Mouse (Mus musculus) midbrain, postnatal 0 days (tissue): ENCODE measurements around the gene Gpr18. TPM values are rescaled to one million over a fixed set of nuclear protein-coding genes. Genes with fewer than 3 reads are reported as not detected.

Experiments used
- ATAC-seq: fragments of 200-750 bp; cut with Nextera tagmentation; 2 replicates; pipeline ENCODE4 v1.8.0; 2017; ENCODE audit warnings: moderate number of reproducible peaks, mild to moderate bottlenecking, moderate TSS enrichment, moderate library complexity; ENCODE audit not compliant: low FRiP score
- DNase-seq: peaks from one replicate; pipeline ENCODE4 v3.0.0-alpha.2; 2015; ENCODE audit warnings: low spot score
- H3K27ac ChIP-seq: fragments of 300-500 bp; sonication (generic); 2 replicates; pipeline ENCODE4 v1.5.1; 2014; ENCODE audit warnings: low read depth, mild to moderate bottlenecking, low read length, mixed read lengths
- H3K27me3 ChIP-seq: fragments of 300-500 bp; sonication (generic); 2 replicates; pipeline ENCODE4 v1.6.1; 2014; ENCODE audit warnings: low read length, control low read depth, mixed read lengths; ENCODE audit not compliant: insufficient read depth
- H3K36me3 ChIP-seq: fragments of 300-500 bp; sonication (generic); 2 replicates; pipeline ENCODE4 v1.6.1; 2014; ENCODE audit warnings: low read length, control low read depth, mixed read lengths; ENCODE audit not compliant: insufficient read depth
- H3K4me1 ChIP-seq: fragments of 300-500 bp; sonication (generic); 2 replicates; pipeline ENCODE4 v1.6.1; 2014; ENCODE audit warnings: mild to moderate bottlenecking, control low read depth, antibody characterized with exemption, low read length, mixed read lengths; ENCODE audit not compliant: insufficient read depth
- H3K4me2 ChIP-seq: fragments of 300-500 bp; sonication (generic); 2 replicates; pipeline ENCODE4 v1.6.1; 2014; ENCODE audit warnings: low read depth, mild to moderate bottlenecking, low read length, mixed read lengths; ENCODE audit not compliant: poor library complexity, severe bottlenecking
- H3K4me3 ChIP-seq: fragments of 300-500 bp; sonication (generic); 2 replicates; pipeline ENCODE4 v1.5.1; 2014; ENCODE audit warnings: low read depth, mild to moderate bottlenecking, low read length, moderate library complexity
- H3K9ac ChIP-seq: fragments of 300-500 bp; sonication (generic); replicated peaks from 2 replicates; pipeline ENCODE4 v1.6.1; 2014; ENCODE audit warnings: mild to moderate bottlenecking, low read length, moderate library complexity, mixed read lengths; ENCODE audit not compliant: poor library complexity, severe bottlenecking
- H3K9me3 ChIP-seq: fragments of 300-500 bp; sonication (generic); 2 replicates; pipeline ENCODE4 v1.6.1; 2016; ENCODE audit warnings: low read length, control low read depth
- CTCF ChIP-seq: IDR thresholded peaks from 2 replicates; pipeline ENCODE4 v1.5.1; 2016; ENCODE audit warnings: antibody characterized with exemption, mild to moderate bottlenecking
- WGBS: fragments of 180-500 bp; shearing (Covaris S2); extraction: QIAGEN DNeasy Blood & Tissue Kit; methylation state at CpG from one replicate; pipeline ENCODE4 v1.1.7; 2014; 5-methylcytosine and 5-hydroxymethylcytosine counted together
- polyA plus RNA-seq: library from polyadenylated mRNA; unstranded; fragments of >200 nt; fragmentation: Nextera tagmentation; extraction: Ambion mirVana; gene quantifications from 2 replicates; pipeline ENCODE4 v1.2.1, GENCODE M21; 2015
- total RNA-seq: library from RNA; depleted of rRNA; stranded (reverse); fragments of >200 nt; gene quantifications from 2 replicates; pipeline ENCODE4 v1.2.3, GENCODE M21; 2014

The Gpr18 gene
- total and polyA plus RNA-seq, 2 experiments from 2014 or later: 0.10 TPM; not detected in 1

DNA sequence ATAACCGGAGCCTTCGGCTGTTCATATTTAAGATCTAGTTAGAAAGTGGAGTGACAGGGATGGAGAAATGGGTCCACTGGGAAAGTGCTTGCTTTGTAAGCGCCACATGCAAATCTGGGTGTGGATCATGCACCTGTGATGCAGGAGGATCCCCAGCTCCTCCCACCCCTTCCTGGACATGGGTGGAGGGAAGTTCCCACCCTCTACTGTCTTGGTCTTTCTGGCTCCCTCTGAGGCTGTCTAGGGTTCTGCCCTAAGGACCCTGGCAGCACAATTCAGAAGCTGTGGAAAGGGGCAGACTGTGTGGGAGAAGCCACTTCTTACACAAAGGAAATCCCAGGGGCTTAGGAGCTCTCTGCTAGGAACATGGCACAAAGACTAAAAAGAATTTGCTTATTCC is 16.0 kb upstream of the Gpr18 start:
- Histone ChIP-seq H3K27ac (no peak overlapping the region), H3K4me2 (no peak overlapping the region), H3K36me3 (peaks cover 12% of the 10 kb centered on the region), H3K27me3 (no peaks in the 10 kb centered on the region), H3K9ac (no peak overlapping the region), H3K9me3 (0 out of 2 replicates have a peak, but pooled peaks cover 4% of the 10 kb centered on the region), H3K4me3 (no peak overlapping the region), H3K4me1 (0 out of 2 replicates have a peak, but pooled peaks cover 6% of the 10 kb centered on the region)
- ATAC-seq: no peak
- TF ChIP-seq CTCF: no peak
- DNase-seq: no peak
- 93% methylated on average over 3 of the region's 3 CpGs for WGBS

DNA sequence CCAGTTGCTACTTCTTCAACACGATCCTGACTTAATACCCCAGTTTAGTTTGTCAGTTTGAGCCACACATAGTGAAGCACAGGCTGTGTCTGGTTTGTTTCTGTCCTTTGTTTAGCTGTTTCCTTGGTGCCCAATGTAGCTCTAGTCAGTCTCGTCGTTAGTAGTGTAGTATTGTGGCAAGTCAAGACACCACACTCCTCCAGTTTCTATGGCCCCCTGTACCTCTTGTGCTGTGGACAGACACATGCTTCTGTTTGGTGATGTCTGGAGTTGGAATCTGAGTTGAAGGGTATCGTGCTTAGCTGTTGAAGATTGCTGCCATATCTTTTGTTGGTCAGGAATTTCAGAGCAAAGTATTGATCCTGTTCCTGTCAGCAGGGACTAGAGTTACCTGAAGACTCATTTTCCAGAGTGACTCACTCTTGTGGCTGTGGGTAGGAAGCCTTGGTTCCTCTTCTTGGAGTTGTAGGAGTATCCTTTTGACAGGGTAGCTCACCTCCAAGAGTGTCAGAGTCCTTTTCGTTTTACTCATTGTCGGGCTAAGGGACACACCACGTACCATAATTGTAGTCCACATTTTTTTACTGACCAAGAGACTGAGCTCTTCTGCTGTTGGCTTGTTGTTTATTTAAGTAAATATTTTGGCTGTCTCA is 15.3 kb upstream of the Gpr18 start:
- 77% methylated on average over 7 of the region's 7 CpGs for WGBS
- DNase-seq (no peak), ATAC-seq (no peak)
- H3K4me1 ChIP-seq: 0 out of 2 replicates have a peak, but pooled peaks cover 6% of the 10 kb centered on the region
- H3K27me3 ChIP-seq: no peaks in the 10 kb centered on the region
- no peak overlapping the region for H3K27ac ChIP-seq
- no peak overlapping the region for H3K9ac ChIP-seq
- H3K36me3 ChIP-seq: peaks cover 12% of the 10 kb centered on the region
- no peaks in the 10 kb centered on the region for H3K9me3 ChIP-seq
- H3K4me2 ChIP-seq: no peak overlapping the region
- H3K4me3 ChIP-seq: no peak overlapping the region
- TF ChIP-seq CTCF: no peak

DNA sequence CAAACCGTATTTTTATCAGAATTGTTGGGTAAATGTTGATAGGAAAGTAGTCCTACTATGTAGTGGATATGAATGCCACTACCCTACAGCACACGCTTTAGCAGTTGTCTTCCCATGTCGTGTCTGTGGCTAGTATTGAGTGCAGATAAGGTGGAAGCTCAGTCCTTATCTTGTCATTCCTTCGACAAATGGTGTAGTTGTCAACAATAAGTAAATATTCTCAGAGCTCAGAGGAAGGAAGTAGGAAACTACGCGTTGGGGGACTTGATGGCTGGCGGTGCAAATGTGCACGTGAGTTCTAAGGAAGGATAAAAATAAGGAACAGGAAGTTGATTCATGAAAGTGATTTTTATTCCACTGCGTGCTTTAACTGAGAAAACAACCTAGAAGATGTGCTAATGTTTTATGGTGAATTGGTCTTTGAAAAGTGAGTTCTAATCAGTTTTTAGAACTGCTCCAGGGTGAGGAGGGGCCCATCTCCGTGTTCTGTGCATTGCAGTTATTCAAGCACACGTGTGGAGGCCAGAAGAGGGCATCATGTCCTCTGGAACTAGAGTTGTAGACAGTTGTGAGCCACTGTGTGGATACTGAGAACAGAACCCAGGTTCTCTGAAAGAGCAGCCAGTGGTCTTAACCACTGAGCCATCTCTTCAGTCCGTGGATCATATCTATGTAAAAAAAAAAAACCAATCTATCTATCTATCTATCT is 13.8 kb upstream of the Gpr18 start:
- Histone ChIP-seq H3K4me3 (no peak overlapping the region), H3K4me1 (0 out of 2 replicates have a peak, but pooled peaks cover 6% of the 10 kb centered on the region), H3K27me3 (no peaks in the 10 kb centered on the region), H3K36me3 (peaks cover 8% of the 10 kb centered on the region; the same call in 1 of the 2 replicates), H3K27ac (no peak overlapping the region), H3K9ac (no peak overlapping the region), H3K9me3 (no peaks in the 10 kb centered on the region), H3K4me2 (no peak overlapping the region)
- DNase-seq: no peak
- WGBS: 88% methylated on average over 12 of the region's 12 CpGs
- no peak for TF ChIP-seq CTCF
- ATAC-seq: no peak

DNA sequence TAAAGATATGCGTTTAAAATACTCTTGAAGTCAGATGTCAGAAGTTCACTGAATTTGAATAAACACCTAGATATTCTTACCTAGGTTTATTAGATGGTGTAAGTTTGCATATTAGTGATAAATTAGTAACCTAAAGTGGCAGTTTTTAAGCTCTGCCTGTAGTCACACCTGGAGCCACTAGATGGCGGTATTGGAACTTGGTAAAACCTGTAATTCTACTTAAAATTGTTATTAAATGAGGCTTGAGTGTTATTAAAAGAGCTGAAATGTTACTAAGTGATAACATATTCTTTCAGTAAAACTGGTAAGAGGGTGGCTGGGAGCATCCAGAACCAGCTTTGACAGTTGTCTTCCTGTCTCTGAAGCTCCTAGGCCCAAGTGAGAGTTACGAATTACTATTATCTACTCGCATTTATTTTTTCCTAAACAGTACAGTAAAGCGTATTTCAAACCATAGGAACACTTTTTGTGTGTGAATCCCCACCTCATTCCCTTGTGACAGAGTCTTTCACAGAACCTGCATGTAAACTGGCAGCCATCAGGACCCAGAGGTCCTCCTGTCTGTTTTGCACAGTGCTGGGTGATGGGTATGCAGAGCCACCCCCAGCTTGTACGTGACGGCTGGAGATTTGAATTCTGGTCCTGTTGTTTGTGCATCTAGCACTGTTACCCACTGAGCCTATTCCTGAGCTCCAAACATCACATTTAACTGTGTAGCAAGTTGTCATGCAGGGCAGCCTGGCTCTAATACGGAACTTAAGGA is 13.0 kb upstream of the Gpr18 start:
- 63% methylated on average over 8 of the region's 8 CpGs for WGBS
- Histone ChIP-seq H3K9me3 (no peaks in the 10 kb centered on the region), H3K4me1 (0 out of 2 replicates have a peak, but pooled peaks cover 6% of the 10 kb centered on the region), H3K36me3 (peaks cover under 1% of the 10 kb centered on the region; the same call in 1 of the 2 replicates), H3K27me3 (no peaks in the 10 kb centered on the region), H3K9ac (no peak overlapping the region), H3K27ac (no peak overlapping the region), H3K4me2 (no peak overlapping the region), H3K4me3 (no peak overlapping the region)
- no peak for ATAC-seq
- DNase-seq: peak; percentile 84
- TF ChIP-seq CTCF: peak; percentile 89

DNA sequence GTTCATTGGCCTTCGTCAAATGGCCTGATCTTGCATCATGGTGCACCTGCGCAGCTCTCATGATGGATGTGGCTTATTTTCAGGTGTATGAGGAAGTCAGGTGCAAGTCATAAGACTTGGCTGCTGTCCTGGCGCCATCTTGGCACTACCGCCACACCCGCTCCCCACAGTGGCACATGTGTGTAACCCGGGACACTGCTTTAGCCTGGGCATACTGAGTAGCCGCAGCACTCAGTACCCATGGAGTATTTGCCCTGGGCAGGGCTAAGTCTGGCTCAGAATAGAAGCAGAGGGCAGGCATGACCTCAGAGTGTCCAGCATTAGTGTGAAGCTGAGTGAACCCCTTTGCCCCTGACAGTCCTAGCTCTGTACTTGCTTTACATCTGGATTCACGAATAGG is 11.9 kb upstream of the Gpr18 start:
- WGBS: 91% methylated on average over 8 of the region's 8 CpGs
- no peak for ATAC-seq
- no peaks in the 10 kb centered on the region for H3K36me3 ChIP-seq

More for the DNA sequence above, 11.9 kb upstream of the Gpr18 start:
- 0 out of 2 replicates have a peak, but pooled peaks cover 6% of the 10 kb centered on the region for H3K4me1 ChIP-seq
- H3K9me3 ChIP-seq: no peaks in the 10 kb centered on the region
- no peaks in the 10 kb centered on the region for H3K27me3 ChIP-seq
- no peak overlapping the region for H3K4me3 ChIP-seq
- TF ChIP-seq CTCF: no peak
- no peak overlapping the region for H3K9ac ChIP-seq
- no peak overlapping the region for H3K4me2 ChIP-seq
- no peak overlapping the region for H3K27ac ChIP-seq
- no peak for DNase-seq
